ENCODE assay signal across 9 mouse cellular contexts in genomic region chr1:170901536-170902238, GRCm38 (mm10). TPM values are rescaled to one million over a fixed set of nuclear protein-coding genes. Genes with fewer than 3 reads are reported as not detected.
A peak's percentile ranks its signal among the peaks of the same experiment; 100 is the strongest.
DNase-seq lines count a peak whose midpoint lies in the region; ATAC-seq and TF ChIP-seq lines count a peak whose summit lies in the region.
"Had no signal": no experiment of that assay in that cellular context is flagged by ENCODE, and none has a peak within 500 bp of the region (broad histone marks: within the 10 kb centered on the region; RNA-seq: fewer than 3 reads in every experiment).

No protein-coding gene starts in this region.

- 27% methylated on average over 10 of the region's 10 CpGs for WGBS in forebrain, embryonic 13.5 days
- WGBS in heart, postnatal 0 days: 30% methylated on average over 10 of the region's 10 CpGs
- 31% methylated on average over 10 of the region's 10 CpGs for WGBS in liver, embryonic 14.5 days (ENCODE audit: insufficient replicate concordance)
- WGBS in stomach, postnatal 0 days: 34% methylated on average over 10 of the region's 10 CpGs

- H3K9ac ChIP-seq in ES-Bruce4 (ENCODE audit: low read depth, poor library complexity, severe bottlenecking): no peak overlapping the region; the same call in 1 of the 2 replicates
- no peak overlapping the region for H3K9ac ChIP-seq in forebrain, embryonic 13.5 days
- H3K9ac ChIP-seq in heart, postnatal 0 days (replicated peaks; ENCODE audit: low read depth, low read length): no peak overlapping the region
- H3K9ac ChIP-seq in liver, embryonic 14.5 days (replicated peaks): no peak overlapping the region
- no peak overlapping the region for H3K9ac ChIP-seq in stomach, postnatal 0 days (ENCODE audit: low read length)
- H3K9ac ChIP-seq: limb, embryonic 15.5 days had no signal

- no peaks in the 10 kb centered on the region for H3K27me3 ChIP-seq in ES-Bruce4 (ENCODE audit: control insufficient read depth, insufficient read depth, low read length, poor library complexity, severe bottlenecking)
- H3K27me3 ChIP-seq in forebrain, embryonic 13.5 days: peaks cover 22% of the 10 kb centered on the region
- peaks cover 30% of the 10 kb centered on the region; the same call in 1 of the 2 replicates for H3K27me3 ChIP-seq in heart, postnatal 0 days (ENCODE audit: control insufficient read depth, insufficient read depth, low read length)
- H3K27me3 ChIP-seq in liver, embryonic 14.5 days (ENCODE audit: control insufficient read depth, insufficient read depth, low read length): peaks cover 9% of the 10 kb centered on the region
- no peaks in the 10 kb centered on the region for H3K27me3 ChIP-seq in stomach, postnatal 0 days (ENCODE audit: control insufficient read depth, insufficient read depth, low read length)

- no peaks in the 10 kb centered on the region for H3K9me3 ChIP-seq in ES-Bruce4 (replicated peaks; ENCODE audit: control insufficient read depth, insufficient read depth, low read length, poor library complexity, severe bottlenecking)
- no peaks in the 10 kb centered on the region for H3K9me3 ChIP-seq in forebrain, embryonic 13.5 days (replicated peaks)
- H3K9me3 ChIP-seq in heart, postnatal 0 days (replicated peaks; ENCODE audit: control insufficient read depth, low read length): no peaks in the 10 kb centered on the region
- H3K9me3 ChIP-seq in liver, embryonic 14.5 days (ENCODE audit: control insufficient read depth, low read length): no peaks in the 10 kb centered on the region
- no peaks in the 10 kb centered on the region for H3K9me3 ChIP-seq in stomach, postnatal 0 days (ENCODE audit: control insufficient read depth, low read length)
- H3K9me3 ChIP-seq: limb, embryonic 15.5 days had no signal

- peak; percentile 80 for DNase-seq in heart, postnatal 0 days (ENCODE audit: low spot score)
- DNase-seq in kidney, postnatal 25 days: peak; percentile 80 to 90
- peak; percentile 66 to 74 (median 71) for DNase-seq in liver, embryonic 14.5 days (ENCODE audit: low read depth in 3 of 3, low spot score in 3 of 3)
- DNase-seq in neural tube, embryonic 10.5 days (ENCODE audit: extremely low spot score, low spot score): peak; percentile 87
- peak; percentile 89 for DNase-seq in stomach, postnatal 0 days (ENCODE audit: low spot score)

- peak; percentile 77; the same call in 1 of the 2 replicates for ATAC-seq in cerebellum, adult (ENCODE audit: insufficient number of reproducible peaks, low FRiP score, low TSS enrichment)
- peak; percentile 63 for ATAC-seq in forebrain, embryonic 13.5 days
- ATAC-seq in heart, postnatal 0 days (ENCODE audit: insufficient read depth, low read depth): peak; percentile 49
- peak; percentile 60; the same call in 1 of the 2 replicates for ATAC-seq in liver, embryonic 14.5 days (ENCODE audit: insufficient read depth)
- ATAC-seq in stomach, postnatal 0 days (ENCODE audit: low FRiP score, low TSS enrichment): peak; percentile 51; the same call in 1 of the 2 replicates

- H3K27ac ChIP-seq in ES-Bruce4 (ENCODE audit: insufficient read depth, low read length): no peak overlapping the region
- no peak overlapping the region for H3K27ac ChIP-seq in forebrain, embryonic 13.5 days
- H3K27ac ChIP-seq in heart, postnatal 0 days (ENCODE audit: low read depth): no peak overlapping the region
- H3K27ac ChIP-seq in liver, embryonic 14.5 days: no peak overlapping the region
- no peak overlapping the region for H3K27ac ChIP-seq in stomach, postnatal 0 days (replicated peaks)
- H3K27ac ChIP-seq: limb, embryonic 15.5 days had no signal

- no peak for TF ChIP-seq EP300 in ES-Bruce4 (IDR thresholded peaks at IDR 0.05; ENCODE audit: insufficient read depth, low read depth, low read length)
- TF ChIP-seq EP300 in heart, postnatal 0 days (IDR thresholded peaks at IDR 0.05; ENCODE audit: low read depth): no peak
- TF ChIP-seq EP300 in liver, embryonic 14.5 days (IDR thresholded peaks at IDR 0.05; ENCODE audit: low read depth): no peak
- no peak for TF ChIP-seq EP300 in stomach, postnatal 0 days (optimal IDR thresholded peaks at IDR 0.05)

- H3K36me3 ChIP-seq in ES-Bruce4 (ENCODE audit: control insufficient read depth, insufficient read depth, low read length, poor library complexity, severe bottlenecking): no peaks in the 10 kb centered on the region
- H3K36me3 ChIP-seq in forebrain, embryonic 13.5 days (ENCODE audit: poor library complexity, severe bottlenecking): no peaks in the 10 kb centered on the region
- no peaks in the 10 kb centered on the region for H3K36me3 ChIP-seq in heart, postnatal 0 days (replicated peaks; ENCODE audit: control insufficient read depth, insufficient read depth, low read length)
- H3K36me3 ChIP-seq in liver, embryonic 14.5 days (replicated peaks; ENCODE audit: control insufficient read depth, insufficient read depth, low read depth): no peaks in the 10 kb centered on the region
- H3K36me3 ChIP-seq in stomach, postnatal 0 days (ENCODE audit: control insufficient read depth, insufficient read depth, low read length): no peaks in the 10 kb centered on the region
- H3K36me3 ChIP-seq: limb, embryonic 15.5 days had no signal

- peak; percentile 75 for TF ChIP-seq CTCF in ES-Bruce4 (IDR thresholded peaks at IDR 0.05; ENCODE audit: low read depth, low read length)
- peak; percentile 84 for TF ChIP-seq CTCF in heart, postnatal 0 days (IDR thresholded peaks at IDR 0.05; ENCODE audit: low read depth)
- TF ChIP-seq CTCF in liver, embryonic 14.5 days (IDR thresholded peaks at IDR 0.05; ENCODE audit: low read depth): peak; percentile 86
- TF ChIP-seq CTCF in stomach, postnatal 0 days (IDR thresholded peaks at IDR 0.05; ENCODE audit: low read depth): peak; percentile 90

- no peak overlapping the region for H3K4me3 ChIP-seq in ES-Bruce4 (ENCODE audit: low read depth, low read length)
- no peak overlapping the region for H3K4me3 ChIP-seq in forebrain, embryonic 13.5 days
- no peak overlapping the region for H3K4me3 ChIP-seq in heart, postnatal 0 days (ENCODE audit: low read depth, low read length)
- H3K4me3 ChIP-seq in liver, embryonic 14.5 days (ENCODE audit: insufficient read depth in 1 of 2, low read depth in 2 of 2, low read length in 2 of 2): no peak overlapping the region
- H3K4me3 ChIP-seq in stomach, postnatal 0 days (ENCODE audit: low read depth, low read length): no peak overlapping the region
- H3K4me3 ChIP-seq: limb, embryonic 15.5 days had no signal

- no peaks in the 10 kb centered on the region for H3K4me1 ChIP-seq in ES-Bruce4 (ENCODE audit: control insufficient read depth, insufficient read depth, low read length)
- no peaks in the 10 kb centered on the region for H3K4me1 ChIP-seq in forebrain, embryonic 13.5 days
- no peaks in the 10 kb centered on the region for H3K4me1 ChIP-seq in heart, postnatal 0 days (ENCODE audit: control insufficient read depth, insufficient read depth)
- H3K4me1 ChIP-seq in liver, embryonic 14.5 days (replicated peaks; ENCODE audit: control insufficient read depth in 2 of 2, insufficient read depth in 2 of 2, low read length in 1 of 2): no peaks in the 10 kb centered on the region
- no peaks in the 10 kb centered on the region for H3K4me1 ChIP-seq in stomach, postnatal 0 days (replicated peaks; ENCODE audit: control insufficient read depth, insufficient read depth)

- H3K4me2 ChIP-seq in forebrain, embryonic 13.5 days: peak overlapping the region; percentile 30; the same call in 1 of the 2 replicates
- H3K4me2 ChIP-seq in heart, postnatal 0 days (ENCODE audit: low read depth, low read length): peak overlapping the region; percentile 41; the same call in 1 of the 2 replicates
- peak overlapping the region; percentile 53 for H3K4me2 ChIP-seq in liver, embryonic 14.5 days (ENCODE audit: low read depth)
- H3K4me2 ChIP-seq in stomach, postnatal 0 days (replicated peaks; ENCODE audit: low read depth): no peak overlapping the region

- TF ChIP-seq POLR2A in ES-Bruce4 (IDR thresholded peaks at IDR 0.05; ENCODE audit: insufficient read depth, low read length): no peak

RNA-seq across cellular contexts. Expression of gene Fcrlb, which starts 11.1 kb away (rescaled TPM):
- not detected in 2 replicates for polyA plus RNA-seq in ES-Bruce4 (2011; ENCODE audit: insufficient read depth, insufficient read length, low read depth, missing spikeins)
- polyA plus RNA-seq in forebrain, embryonic 13.5 days (2015; fragmentation: Nextera tagmentation; extraction: Ambion mirVana): 0.14 TPM in 1 of 2 replicates, not detected in the other
- total RNA-seq in heart, postnatal 0 days (2014; rRNA removed; ENCODE audit: low replicate concordance): not detected in 2 replicates
- polyA plus RNA-seq in heart, postnatal 0 days (2015; fragmentation: Nextera tagmentation; extraction: Ambion mirVana): not detected in 2 replicates
- 0.03 and 0.05 TPM in 2 replicates for polyA plus RNA-seq in liver, embryonic 14.5 days (2012; rRNA removed)
- polyA plus RNA-seq in liver, embryonic 14.5 days (2014; fragmentation: Nextera tagmentation; extraction: Ambion mirVana): not detected in 2 replicates
- polyA plus RNA-seq in stomach, postnatal 0 days (2015; fragmentation: Nextera tagmentation; extraction: Ambion mirVana): 0.10 and 0.12 TPM in 2 replicates

RNA-seq across cellular contexts. Expression of gene Dusp12, which starts 16.3 kb away (rescaled TPM):
- polyA plus RNA-seq in ES-Bruce4 (2011; ENCODE audit: insufficient read depth, insufficient read length, low read depth, missing spikeins): 43.1 and 45.9 TPM in 2 replicates
- polyA plus RNA-seq in forebrain, embryonic 13.5 days (2015; fragmentation: Nextera tagmentation; extraction: Ambion mirVana): 28.9 and 30.0 TPM in 2 replicates
- total RNA-seq in heart, postnatal 0 days (2014; rRNA removed; ENCODE audit: low replicate concordance): 13.0 and 15.6 TPM in 2 replicates
- polyA plus RNA-seq in heart, postnatal 0 days (2015; fragmentation: Nextera tagmentation; extraction: Ambion mirVana): 19.3 and 21.7 TPM in 2 replicates
- polyA plus RNA-seq in liver, embryonic 14.5 days (2012; rRNA removed): 9.5 and 13.6 TPM in 2 replicates
- 19.1 and 20.4 TPM in 2 replicates for polyA plus RNA-seq in liver, embryonic 14.5 days (2014; fragmentation: Nextera tagmentation; extraction: Ambion mirVana)
- 23.8 and 23.9 TPM in 2 replicates for polyA plus RNA-seq in stomach, postnatal 0 days (2015; fragmentation: Nextera tagmentation; extraction: Ambion mirVana)

RNA-seq across cellular contexts. Expression of gene Gm26620, which starts 16.8 kb away (rescaled TPM):
- not detected in 2 replicates for polyA plus RNA-seq in ES-Bruce4 (2011; ENCODE audit: insufficient read depth, insufficient read length, low read depth, missing spikeins)
- 0.34 TPM in 1 of 2 replicates, not detected in the other for polyA plus RNA-seq in forebrain, embryonic 13.5 days (2015; fragmentation: Nextera tagmentation; extraction: Ambion mirVana)
- total RNA-seq in heart, postnatal 0 days (2014; rRNA removed; ENCODE audit: low replicate concordance): 1.6 and 4.3 TPM in 2 replicates
- 1.0 and 1.4 TPM in 2 replicates for polyA plus RNA-seq in heart, postnatal 0 days (2015; fragmentation: Nextera tagmentation; extraction: Ambion mirVana)
- 0.26 and 0.54 TPM in 2 replicates for polyA plus RNA-seq in liver, embryonic 14.5 days (2012; rRNA removed)
- 0.38 and 0.47 TPM in 2 replicates for polyA plus RNA-seq in liver, embryonic 14.5 days (2014; fragmentation: Nextera tagmentation; extraction: Ambion mirVana)
- 0.67 and 1.4 TPM in 2 replicates for polyA plus RNA-seq in stomach, postnatal 0 days (2015; fragmentation: Nextera tagmentation; extraction: Ambion mirVana)

RNA-seq across cellular contexts. Expression of gene Fcrla, which starts 25.7 kb away (rescaled TPM):
- not detected in 2 replicates for polyA plus RNA-seq in ES-Bruce4 (2011; ENCODE audit: insufficient read depth, insufficient read length, low read depth, missing spikeins)
- polyA plus RNA-seq in forebrain, embryonic 13.5 days (2015; fragmentation: Nextera tagmentation; extraction: Ambion mirVana): not detected in 2 replicates
- total RNA-seq in heart, postnatal 0 days (2014; rRNA removed; ENCODE audit: low replicate concordance): 0.35 TPM in 1 of 2 replicates, not detected in the other
- 0.08 and 0.23 TPM in 2 replicates for polyA plus RNA-seq in heart, postnatal 0 days (2015; fragmentation: Nextera tagmentation; extraction: Ambion mirVana)
- 0.35 and 0.51 TPM in 2 replicates for polyA plus RNA-seq in liver, embryonic 14.5 days (2012; rRNA removed)
- 0.37 and 0.56 TPM in 2 replicates for polyA plus RNA-seq in liver, embryonic 14.5 days (2014; fragmentation: Nextera tagmentation; extraction: Ambion mirVana)
- polyA plus RNA-seq in stomach, postnatal 0 days (2015; fragmentation: Nextera tagmentation; extraction: Ambion mirVana): 0.29 and 0.38 TPM in 2 replicates

RNA-seq across cellular contexts. Expression of gene Atf6, which starts 34.1 kb away (rescaled TPM):
- 23.7 and 24.1 TPM in 2 replicates for polyA plus RNA-seq in ES-Bruce4 (2011; ENCODE audit: insufficient read depth, insufficient read length, low read depth, missing spikeins)
- polyA plus RNA-seq in forebrain, embryonic 13.5 days (2015; fragmentation: Nextera tagmentation; extraction: Ambion mirVana): 6.6 and 8.2 TPM in 2 replicates
- 41.2 and 41.5 TPM in 2 replicates for total RNA-seq in heart, postnatal 0 days (2014; rRNA removed; ENCODE audit: low replicate concordance)
- polyA plus RNA-seq in heart, postnatal 0 days (2015; fragmentation: Nextera tagmentation; extraction: Ambion mirVana): 11.2 and 13.0 TPM in 2 replicates
- polyA plus RNA-seq in liver, embryonic 14.5 days (2012; rRNA removed): 3.7 and 4.8 TPM in 2 replicates
- polyA plus RNA-seq in liver, embryonic 14.5 days (2014; fragmentation: Nextera tagmentation; extraction: Ambion mirVana): 6.6 and 8.2 TPM in 2 replicates
- 5.6 and 6.2 TPM in 2 replicates for polyA plus RNA-seq in stomach, postnatal 0 days (2015; fragmentation: Nextera tagmentation; extraction: Ambion mirVana)
